Mouse (Mus musculus) gastrocnemius, postnatal 36 days (tissue): ENCODE data around the gene Sin3a. TPM values are rescaled to one million over a fixed set of nuclear protein-coding genes. Genes with fewer than 3 reads are reported as not detected.

Experiments used
- DNase-seq, 2 experiments: peaks; one replicate each; pipeline ENCODE4 v3.0.0; 2022
- intact Hi-C: fragments of 180-260 bp; cut with DNase I; formaldehyde crosslinking; loops from one replicate; pipeline ENCODE4 v1.15.1; 2025
- long read RNA-seq, 2 experiments: library from polyadenylated mRNA; stranded (forward); transcript quantifications; one replicate each; pipeline ENCODE4 v2.0.0; 2021
- total RNA-seq, 2 experiments: library from RNA; stranded (reverse); gene quantifications; 2 replicates each; pipeline ENCODE4 v1.2.3; 2021

The Sin3a gene
- total RNA-seq, result 10 to 100 TPM; 14.3 to 21.3 TPM
- long read RNA-seq, experiment 1, full-length matches to known transcripts, result 1 of 9 reads
- long read RNA-seq, experiment 1, partial matches to known transcripts, result 1 of 9 reads
- long read RNA-seq, experiment 1, other reads (novel, unspliced or antisense), result 7 of 9 reads
- long read RNA-seq, experiment 2, partial matches to known transcripts, result 1 of 8 reads
- long read RNA-seq, experiment 2, other reads (novel, unspliced or antisense), result 7 of 8 reads

DNA sequence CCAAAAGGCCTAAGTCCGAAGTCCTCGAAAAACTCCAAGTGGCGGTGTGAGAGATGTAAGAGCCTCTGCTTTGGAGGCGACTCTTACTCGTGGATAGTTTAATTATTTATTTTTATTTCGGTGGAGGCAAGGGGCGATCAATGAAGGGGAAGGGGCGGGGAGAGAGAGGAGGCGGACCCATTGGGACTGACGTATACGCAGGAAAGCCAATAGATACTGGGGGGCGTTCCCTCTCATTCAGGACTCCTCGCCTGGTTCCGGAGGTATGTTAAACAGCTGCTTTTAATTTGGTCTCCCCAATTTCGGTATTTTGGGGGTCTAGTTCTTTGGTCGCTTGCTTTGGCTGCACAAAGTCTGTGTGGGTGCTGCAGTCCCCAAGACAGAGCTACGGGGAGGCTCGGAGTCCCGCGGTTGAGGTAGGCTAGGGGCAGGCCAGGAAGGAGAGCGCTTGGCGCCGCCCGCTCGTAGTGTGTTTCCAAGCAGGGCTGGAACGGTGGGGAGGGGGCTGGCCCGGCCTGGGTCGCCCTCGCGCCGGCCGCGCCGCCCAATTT, at the start of gene Sin3a:
Gene Sin3a (plus strand): TSS at position 240 of the 551 bp plus-strand sequence.
- intact Hi-C loops, result loop anchor here (5.0 kb wide), 1 partner anchor 130 kb away; no protein-coding TSS in a partner anchor
- DNase-seq, result peak; percentile 34 to 59

- intact Hi-C loops, result no loop called here
- DNase-seq, result no peak
These were observed 40.1 kb upstream of the Sin3a start for GRCm38 (mm10) chr9:57031756-57032155.

DNA sequence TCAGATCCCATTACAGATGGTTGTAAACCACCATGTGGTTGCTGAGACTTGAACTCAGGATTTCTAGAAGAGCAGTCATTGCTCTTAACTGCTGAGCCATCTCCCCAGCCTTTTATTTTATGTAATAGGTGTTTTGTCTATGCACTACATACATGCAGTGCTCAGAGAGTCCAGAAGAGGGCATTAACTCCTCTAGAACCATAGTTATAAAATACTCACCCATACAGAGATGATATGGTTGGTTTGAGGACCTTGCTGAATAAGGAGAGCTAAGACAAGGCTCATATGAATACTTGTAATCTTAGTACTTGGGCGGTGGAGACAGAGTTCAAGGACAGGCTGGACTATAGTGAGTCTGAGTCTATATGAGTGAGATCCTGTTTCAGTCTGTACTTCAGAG, 15.6 kb upstream of the Sin3a start:
- intact Hi-C loops, result loop anchor here (5.0 kb wide), 1 partner anchor 81 kb away; no protein-coding TSS in a partner anchor
- peak in 1 of 2 experiments; percentile 23 for DNase-seq

- intact Hi-C loops, result no loop called here
- no peak for DNase-seq
These were observed 7.7 kb upstream of the Sin3a start for GRCm38 (mm10) chr9:57064164-57064563.

- intact Hi-C loops, result no loop called here
- DNase-seq, result no peak
These were observed 3.6 kb upstream of the Sin3a start for GRCm38 (mm10) chr9:57068266-57068665.

GRCm38 (mm10) chr9:57070262-57070661, 1.6 kb upstream of the Sin3a start:
- intact Hi-C loops, result loop anchor here (5.0 kb wide), 1 partner anchor 128 kb away; no protein-coding TSS in a partner anchor

GRCm38 (mm10) chr9:57070800-57071545, 867 bp upstream of the Sin3a start:
- intact Hi-C loops, result loop anchor here (5.0 kb wide), 1 partner anchor 129 kb away; no protein-coding TSS in a partner anchor
- DNase-seq, result no peak

More at GRCm38 (mm10) chr9:57070262-57070661, 1.6 kb upstream of the Sin3a start:
- DNase-seq, result no peak

- intact Hi-C loops, result loop anchor here (5.0 kb wide), 1 partner anchor 130 kb away; no protein-coding TSS in a partner anchor
- no peak for DNase-seq
These were observed 717 bp downstream of the Sin3a start for GRCm38 (mm10) chr9:57072526-57072988.

GRCm38 (mm10) chr9:57072989-57073789, 1.3 kb downstream of the Sin3a start:
- intact Hi-C loops, result loop anchor here (5.0 kb wide), 1 partner anchor 131 kb away; no protein-coding TSS in a partner anchor

DNA sequence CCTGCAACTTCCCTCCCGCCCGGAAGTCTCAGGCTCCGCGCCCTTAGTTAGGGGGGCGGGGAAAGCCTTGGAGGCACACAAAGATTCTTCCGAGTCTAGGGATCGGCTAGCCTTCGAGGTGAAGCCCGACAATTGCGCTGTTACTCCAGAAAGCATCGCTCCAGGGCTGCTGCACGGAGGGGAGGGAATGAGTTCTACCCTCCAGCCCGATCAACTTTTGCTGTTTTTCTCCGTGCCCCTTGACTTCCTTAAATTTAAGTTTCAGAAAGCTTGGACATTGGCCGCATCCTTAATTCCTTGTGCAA, 1.9 kb downstream of the Sin3a start:
- intact Hi-C loops, result loop anchor here (5.0 kb wide), 1 partner anchor 131 kb away; no protein-coding TSS in a partner anchor
- peak in 1 of 2 experiments; percentile 86 for DNase-seq

More at GRCm38 (mm10) chr9:57072989-57073789, 1.3 kb downstream of the Sin3a start:
- DNase-seq, result peak; percentile 93 to 94

DNA sequence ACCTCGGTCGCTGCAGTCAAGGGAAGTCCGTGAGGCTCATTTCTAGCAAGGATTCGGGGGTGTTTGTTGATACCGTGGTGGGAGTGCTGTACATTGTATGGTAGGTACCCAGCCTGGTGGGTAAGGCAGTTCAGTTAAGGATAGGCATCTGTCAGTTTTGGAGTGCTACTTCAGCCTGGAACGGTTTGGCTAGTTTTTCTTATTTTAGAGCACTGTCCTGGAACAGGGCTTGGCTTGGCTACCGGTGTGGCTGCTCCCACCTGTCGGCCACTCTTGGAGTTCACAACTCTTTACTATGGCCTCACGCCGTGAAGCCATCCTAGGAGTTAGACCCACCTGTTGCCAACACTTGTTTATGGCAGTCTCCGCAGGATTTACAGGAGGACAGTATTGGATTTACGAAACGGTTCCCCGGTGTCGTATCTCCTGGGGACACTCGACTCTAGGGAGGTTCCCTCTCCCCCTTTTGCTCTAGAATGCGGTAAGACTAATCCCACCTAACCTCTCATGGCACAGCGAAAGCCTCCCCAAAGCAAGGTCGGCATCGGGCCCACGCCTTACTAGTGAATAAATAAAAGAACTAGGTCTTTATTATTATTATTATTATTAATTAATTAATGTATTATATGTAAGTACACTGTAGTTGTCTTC, 2.5 kb downstream of the Sin3a start:
- intact Hi-C loops, result loop anchor here (5.0 kb wide), 1 partner anchor 132 kb away; no protein-coding TSS in a partner anchor
- DNase-seq, result peak; percentile 20 to 29

DNA sequence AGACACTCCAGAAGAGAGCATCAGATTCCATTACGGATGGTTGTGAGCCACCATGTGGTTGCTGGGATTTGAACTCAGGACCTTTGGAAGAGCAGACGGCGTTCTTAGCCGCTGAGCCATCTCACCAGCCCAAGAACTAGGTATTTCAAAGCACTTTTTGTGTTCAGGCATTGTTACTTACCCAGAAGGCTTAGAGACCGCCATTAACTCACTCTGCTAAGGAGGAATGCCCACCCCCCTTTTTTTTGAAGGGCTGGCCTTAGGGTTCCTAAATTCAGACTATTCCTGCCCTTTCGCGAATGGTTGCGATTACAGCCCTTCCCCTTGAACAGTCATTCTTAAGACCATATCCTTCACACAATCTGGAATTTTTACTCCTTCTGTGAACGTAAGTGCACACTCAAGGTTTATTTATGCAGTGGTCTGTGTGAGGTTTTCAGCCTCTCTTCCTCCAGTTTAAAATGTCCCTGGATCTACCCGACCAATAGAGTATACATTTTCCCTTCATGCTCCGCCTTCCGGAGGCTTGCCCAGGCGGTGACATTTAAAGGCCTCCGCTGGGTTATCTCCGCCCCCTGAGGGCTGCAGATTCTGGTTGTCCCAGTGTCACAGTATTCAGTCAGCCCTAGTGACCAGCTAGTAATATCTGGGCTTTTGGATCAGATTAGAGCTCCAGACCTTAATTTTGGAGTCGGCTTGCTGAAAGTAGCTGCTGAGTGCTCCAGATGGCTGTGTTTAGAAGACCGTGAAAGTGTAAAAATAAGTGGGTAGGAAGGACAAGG, 3.2 kb downstream of the Sin3a start:
- intact Hi-C loops, result loop anchor here (5.0 kb wide), 1 partner anchor 133 kb away; no protein-coding TSS in a partner anchor
- DNase-seq, result peak; percentile 63 to 66

DNA sequence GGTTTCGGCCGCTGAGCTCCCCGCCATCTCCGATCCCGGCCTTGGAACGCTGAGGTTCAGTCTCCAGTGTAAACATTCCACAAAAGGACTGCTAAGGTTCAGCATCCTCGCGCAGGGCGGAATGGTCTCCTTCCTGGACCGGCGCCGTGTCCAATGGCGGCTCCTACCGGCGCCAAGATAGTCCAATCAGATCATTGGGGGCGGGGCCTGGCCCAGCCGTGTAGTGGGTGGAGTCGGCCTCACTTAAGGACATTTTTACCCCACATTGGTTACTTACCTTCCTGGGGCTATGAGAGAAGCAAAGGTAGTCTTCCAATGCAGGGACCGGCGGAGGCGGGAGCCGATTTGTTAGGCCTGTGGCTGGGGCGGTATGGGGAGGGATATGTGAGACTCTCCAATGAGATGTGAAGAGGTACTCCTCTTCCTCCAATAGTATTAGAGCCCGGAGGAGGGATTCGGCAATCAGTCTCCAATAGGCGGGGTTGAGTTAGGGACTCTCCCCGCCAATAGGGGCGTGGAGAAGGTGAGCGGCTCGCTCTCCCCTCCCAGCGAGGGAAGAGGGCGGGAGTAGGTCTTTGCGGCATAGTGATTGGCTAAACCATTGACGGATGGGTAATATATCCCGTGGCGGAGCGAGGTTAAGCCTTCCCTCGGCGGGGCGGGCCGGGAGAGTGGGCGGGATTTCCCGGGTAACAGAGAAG, 4.0 kb downstream of the Sin3a start:
- peak; percentile 95 to 97 for DNase-seq
- intact Hi-C loops, result loop anchor here (2.0 kb wide), 1 partner anchor 55 kb away; the partner anchor contains the start of gene Man2c1

DNA sequence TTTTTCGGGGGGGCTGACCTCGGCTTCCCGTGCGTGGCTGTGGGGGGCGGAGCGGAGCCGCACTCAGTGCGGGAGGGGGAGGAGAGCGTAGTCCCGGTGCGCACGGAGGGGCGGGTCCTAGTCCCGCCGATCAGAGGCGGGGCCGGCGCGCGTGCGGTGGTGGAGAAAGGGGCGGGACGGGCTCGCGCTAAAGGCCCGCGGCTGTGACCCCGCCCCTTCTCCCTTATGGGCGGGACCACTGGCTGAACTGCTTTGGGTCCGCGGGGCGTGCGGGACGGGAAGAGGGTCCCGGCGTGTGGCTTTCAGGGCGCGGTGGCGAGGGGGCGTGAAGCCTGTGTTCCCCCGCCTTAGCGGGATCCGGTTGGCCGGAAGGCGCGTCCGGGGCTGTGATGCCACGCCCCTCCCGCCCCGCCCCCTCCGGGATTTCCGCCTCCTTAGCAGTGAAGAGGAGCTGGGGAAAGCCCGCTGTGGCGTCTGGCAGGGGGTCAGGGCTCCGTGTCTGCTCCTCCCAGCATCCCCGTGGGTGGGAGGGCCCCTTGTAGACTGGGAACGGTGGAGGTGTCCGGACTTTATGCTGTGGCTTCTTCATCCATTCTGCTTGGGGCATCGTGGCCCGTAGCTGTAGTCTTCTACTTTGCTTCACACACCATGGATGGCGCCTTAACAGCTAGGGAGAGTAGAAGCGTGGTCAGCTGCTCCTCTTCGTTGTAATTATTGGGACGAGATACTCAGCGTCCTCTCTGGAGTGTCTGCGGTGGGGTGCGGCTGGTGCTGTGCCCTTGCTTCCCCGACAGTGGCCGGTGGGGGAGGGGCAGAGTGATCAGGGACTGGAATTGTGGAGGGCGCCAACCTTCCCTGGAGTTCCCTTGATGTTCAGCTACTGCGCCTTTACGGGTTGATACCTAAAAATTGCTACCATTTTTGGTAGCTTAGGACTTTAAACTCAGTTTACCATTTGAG, 5.1 kb downstream of the Sin3a start:
- intact Hi-C loops, result loop anchor here (2.0 kb wide), 1 partner anchor 54 kb away; the partner anchor contains the start of gene Man2c1
- DNase-seq, result peak; percentile 83 to 87

DNA sequence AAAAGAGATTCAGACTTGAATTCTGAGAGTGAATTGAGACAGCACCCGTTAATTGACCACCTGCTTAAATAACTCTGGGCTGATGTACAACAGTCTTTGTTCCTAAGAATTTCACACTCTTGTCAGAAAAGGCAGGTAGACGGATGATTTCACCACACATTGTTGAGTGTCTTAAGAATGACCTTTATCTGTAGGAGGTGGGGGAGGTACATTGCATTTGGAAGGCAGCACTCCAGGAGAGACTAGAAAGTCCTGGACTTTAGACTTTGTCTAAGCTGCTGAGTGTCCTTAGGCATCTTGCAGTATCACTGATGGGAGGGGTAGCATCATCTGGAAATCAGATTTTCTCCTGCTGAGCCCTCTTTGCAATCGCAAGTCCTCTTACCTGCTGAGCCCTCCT, 10.4 kb downstream of the Sin3a start:
- intact Hi-C loops, result no loop called here
- DNase-seq, result no peak

- intact Hi-C loops, result no loop called here
- no peak for DNase-seq
These were observed 45.5 kb downstream of the Sin3a start for GRCm38 (mm10) chr9:57117261-57117755.

GRCm38 (mm10) chr9:57129641-57130040, 57.8 kb downstream of the Sin3a start:
- DNase-seq, result no peak
- intact Hi-C loops, result loop anchor here (2.0 to 5.0 kb wide), 3 partner anchors 37 to 202 kb away; partner anchors contain the start of gene Snx33
